Mouse (Mus musculus): ENCODE data around the gene Pax5. TPM values are rescaled to one million over a fixed set of nuclear protein-coding genes. Genes with fewer than 3 reads are reported as not detected.

Gene Pax5
- polyA plus RNA-seq, 1 experiment = not detected

- Histone ChIP-seq H3K9me3 (peaks cover 25% of the 10 kb centered on the region), H3K4me1 (no peaks in the 10 kb centered on the region), H3K27me3 (replicated peaks) (peaks cover 48% of the 10 kb centered on the region), H3K4me3 (replicated peaks) (no peak overlapping the region), H3K36me3 (replicated peaks; ENCODE audit: low read length) (no peaks in the 10 kb centered on the region)
- TF ChIP-seq FLI1 (IDR thresholded peaks at IDR 0.05; ENCODE audit: low read length) = no peak
- no peak for TF ChIP-seq GATA1 (IDR thresholded peaks at IDR 0.05; ENCODE audit: borderline replicate concordance, low read length)
Observed at GRCm38 (mm10) chr4:44558564-44558955, 151.7 kb downstream of the Pax5 start.

GRCm38 (mm10) chr4:44557815-44558563, 152.3 kb downstream of the Pax5 start:
- Histone ChIP-seq H3K36me3 (replicated peaks; ENCODE audit: low read length) (no peaks in the 10 kb centered on the region), H3K4me1 (no peaks in the 10 kb centered on the region), H3K27me3 (replicated peaks) (peaks cover 44% of the 10 kb centered on the region), H3K4me3 (replicated peaks) (no peak overlapping the region), H3K9me3 (peaks cover 25% of the 10 kb centered on the region)
- TF ChIP-seq GATA1 (IDR thresholded peaks at IDR 0.05; ENCODE audit: borderline replicate concordance, low read length) = no peak
- TF ChIP-seq FLI1 (IDR thresholded peaks at IDR 0.05; ENCODE audit: low read length) = no peak

GRCm38 (mm10) chr4:44556586-44557281, 153.6 kb downstream of the Pax5 start:
- Histone ChIP-seq H3K27me3 (replicated peaks) (peaks cover 35% of the 10 kb centered on the region), H3K9me3 (peaks cover 25% of the 10 kb centered on the region), H3K4me1 (no peaks in the 10 kb centered on the region), H3K4me3 (replicated peaks) (no peak overlapping the region), H3K36me3 (replicated peaks; ENCODE audit: low read length) (no peaks in the 10 kb centered on the region)
- TF ChIP-seq GATA1 (IDR thresholded peaks at IDR 0.05; ENCODE audit: borderline replicate concordance, low read length) (no peak), FLI1 (IDR thresholded peaks at IDR 0.05; ENCODE audit: low read length) (no peak)

- Histone ChIP-seq H3K9me3 (peaks cover 25% of the 10 kb centered on the region), H3K27me3 (replicated peaks) (peaks cover 34% of the 10 kb centered on the region), H3K36me3 (replicated peaks; ENCODE audit: low read length) (no peaks in the 10 kb centered on the region), H3K4me1 (no peaks in the 10 kb centered on the region), H3K4me3 (replicated peaks) (no peak overlapping the region)
- TF ChIP-seq GATA1 (IDR thresholded peaks at IDR 0.05; ENCODE audit: borderline replicate concordance, low read length) (no peak), FLI1 (IDR thresholded peaks at IDR 0.05; ENCODE audit: low read length) (no peak)
Observed at GRCm38 (mm10) chr4:44555576-44555975, 154.7 kb downstream of the Pax5 start.

GRCm38 (mm10) chr4:44551470-44551869, 158.8 kb downstream of the Pax5 start:
- peaks cover 11% of the 10 kb centered on the region for H3K9me3 ChIP-seq
- peaks cover 14% of the 10 kb centered on the region for H3K27me3 ChIP-seq (replicated peaks)
- TF ChIP-seq FLI1 (IDR thresholded peaks at IDR 0.05; ENCODE audit: low read length) (no peak), GATA1 (IDR thresholded peaks at IDR 0.05; ENCODE audit: borderline replicate concordance, low read length) (no peak)
- no peak overlapping the region for H3K4me3 ChIP-seq (replicated peaks)
- H3K36me3 ChIP-seq (replicated peaks; ENCODE audit: low read length) = no peaks in the 10 kb centered on the region
- H3K4me1 ChIP-seq = no peaks in the 10 kb centered on the region

- Histone ChIP-seq H3K36me3 (replicated peaks; ENCODE audit: low read length) (no peaks in the 10 kb centered on the region), H3K4me1 (no peaks in the 10 kb centered on the region), H3K4me3 (replicated peaks) (no peak overlapping the region), H3K27me3 (replicated peaks) (peaks cover 21% of the 10 kb centered on the region), H3K9me3 (no peaks in the 10 kb centered on the region)
- TF ChIP-seq FLI1 (IDR thresholded peaks at IDR 0.05; ENCODE audit: low read length) = no peak
- no peak for TF ChIP-seq GATA1 (IDR thresholded peaks at IDR 0.05; ENCODE audit: borderline replicate concordance, low read length)
Observed at GRCm38 (mm10) chr4:44549029-44549428, 161.3 kb downstream of the Pax5 start.

- TF ChIP-seq FLI1 (IDR thresholded peaks at IDR 0.05; ENCODE audit: low read length) = no peak
- no peak for TF ChIP-seq GATA1 (IDR thresholded peaks at IDR 0.05; ENCODE audit: borderline replicate concordance, low read length)
- Histone ChIP-seq H3K9me3 (no peaks in the 10 kb centered on the region), H3K4me1 (no peaks in the 10 kb centered on the region), H3K27me3 (replicated peaks) (peaks cover 27% of the 10 kb centered on the region), H3K36me3 (replicated peaks; ENCODE audit: low read length) (no peaks in the 10 kb centered on the region), H3K4me3 (replicated peaks) (no peak overlapping the region)
Observed at GRCm38 (mm10) chr4:44545669-44546068, 164.6 kb downstream of the Pax5 start.

GRCm38 (mm10) chr4:44544495-44544894, 165.8 kb downstream of the Pax5 start:
- peaks cover 27% of the 10 kb centered on the region for H3K27me3 ChIP-seq (replicated peaks)
- no peaks in the 10 kb centered on the region for H3K36me3 ChIP-seq (replicated peaks; ENCODE audit: low read length)
- H3K4me3 ChIP-seq (replicated peaks) = no peak overlapping the region
- no peak for TF ChIP-seq GATA1 (IDR thresholded peaks at IDR 0.05; ENCODE audit: borderline replicate concordance, low read length)
- H3K9me3 ChIP-seq = no peaks in the 10 kb centered on the region
- no peaks in the 10 kb centered on the region for H3K4me1 ChIP-seq

- Histone ChIP-seq H3K4me3 (replicated peaks) (no peak overlapping the region), H3K36me3 (replicated peaks; ENCODE audit: low read length) (no peaks in the 10 kb centered on the region), H3K27me3 (replicated peaks) (peaks cover 31% of the 10 kb centered on the region), H3K4me1 (no peaks in the 10 kb centered on the region), H3K9me3 (no peaks in the 10 kb centered on the region)
- TF ChIP-seq FLI1 (IDR thresholded peaks at IDR 0.05; ENCODE audit: low read length) (no peak), GATA1 (IDR thresholded peaks at IDR 0.05; ENCODE audit: borderline replicate concordance, low read length) (no peak)
Observed at GRCm38 (mm10) chr4:44543880-44544279, 166.4 kb downstream of the Pax5 start.

- peaks cover 29% of the 10 kb centered on the region for H3K27me3 ChIP-seq (replicated peaks)
- H3K4me3 ChIP-seq (replicated peaks) = no peak overlapping the region
- no peaks in the 10 kb centered on the region for H3K36me3 ChIP-seq (replicated peaks; ENCODE audit: low read length)
- TF ChIP-seq FLI1 (IDR thresholded peaks at IDR 0.05; ENCODE audit: low read length) = no peak
- TF ChIP-seq GATA1 (IDR thresholded peaks at IDR 0.05; ENCODE audit: borderline replicate concordance, low read length) = no peak
- H3K9me3 ChIP-seq = no peaks in the 10 kb centered on the region
- H3K4me1 ChIP-seq = no peaks in the 10 kb centered on the region
Observed at GRCm38 (mm10) chr4:44542101-44542500, 168.2 kb downstream of the Pax5 start.

Measured in megakaryocyte, embryonic 14.5 days (primary cell).